Mouse (Mus musculus) ES-Bruce4 (cell line): ENCODE data around the gene Tsc22d3.

Experiments
- CTCF ChIP-seq: IDR thresholded peaks from one replicate; pipeline ENCODE4 v1.8.1; 2011; ENCODE audit warnings: low read depth, low read length
- POLR2A ChIP-seq: IDR thresholded peaks from one replicate; pipeline ENCODE4 v1.8.1; 2011; ENCODE audit warnings: low read length; ENCODE audit not compliant: insufficient read depth

DNA sequence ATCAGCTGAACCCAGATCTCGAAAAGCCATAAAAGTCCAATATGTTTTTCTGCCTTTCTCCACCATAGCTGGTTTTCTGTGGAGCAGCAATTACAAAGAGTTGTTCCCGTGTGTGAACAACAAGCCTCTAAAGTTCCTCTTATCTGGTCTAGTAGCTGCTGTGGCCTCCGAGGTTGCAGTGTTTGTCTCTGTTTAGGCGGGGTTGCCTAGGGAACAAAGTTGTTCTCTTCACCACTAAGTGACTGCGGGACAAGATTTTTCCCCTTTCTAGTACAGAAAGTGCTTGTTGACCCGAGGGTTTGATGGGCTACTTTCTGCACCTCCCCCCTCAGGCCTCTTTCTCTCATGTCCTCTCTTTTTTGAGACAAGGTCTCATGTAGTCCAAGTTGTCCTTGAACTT, 62.8 kb downstream of the Tsc22d3 start:
- TF ChIP-seq POLR2A (no peak), CTCF (no peak)
